Mouse (Mus musculus) stomach, postnatal 0 days (tissue): ENCODE results near the gene Mrps35.

ENCODE experiments used
- CTCF ChIP-seq: IDR thresholded peaks from 2 replicates; pipeline ENCODE4 v1.5.1; 2016; ENCODE audit warnings: antibody characterized with exemption, low read depth, mild to moderate bottlenecking, moderate library complexity
- EP300 ChIP-seq: optimal IDR thresholded peaks from 2 replicates; pipeline ENCODE3; 2016; ENCODE audit warnings: antibody characterized with exemption

- TF ChIP-seq CTCF (no peak), EP300 (no peak)
Observed at GRCm38 (mm10) chr6:147011555-147011954, 31.0 kb upstream of the Mrps35 start.
